Mouse (Mus musculus) urinary bladder, postnatal 36 days (tissue): ENCODE results near the gene Bri3.
A peak's percentile ranks its signal among the peaks of the same experiment; 100 is the strongest.

ENCODE experiments used
- DNase-seq, 2 experiments: peaks; one replicate each; pipeline ENCODE4 v3.0.0; 2022; ENCODE audit warnings: low spot score in 2 of 2, mixed read lengths in 1 of 2

Bri3 gene

DNA sequence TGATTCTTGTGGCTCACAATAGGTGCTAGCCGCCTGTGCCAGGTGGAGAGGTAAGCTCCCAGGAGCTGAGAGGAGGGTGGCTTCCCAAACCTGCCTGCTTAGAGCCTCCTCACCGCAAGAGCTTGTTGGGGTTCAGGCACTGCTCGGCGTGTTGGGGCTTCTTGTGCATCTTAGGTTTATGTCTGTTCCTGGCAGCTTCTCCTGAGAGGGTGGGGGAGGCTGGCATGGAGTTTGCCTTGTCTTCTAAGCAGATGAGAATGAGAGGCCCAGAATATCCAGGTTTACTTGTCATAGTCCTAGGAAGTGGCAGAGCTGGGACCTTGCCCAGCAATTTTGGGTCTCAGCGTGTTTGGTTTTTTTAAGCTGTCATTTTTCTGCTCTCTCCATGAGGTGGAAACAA, 17.6 kb downstream of the Bri3 start:
- no peak for DNase-seq

GRCm38 (mm10) chr5:144263082-144263481, 18.8 kb downstream of the Bri3 start:
- no peak for DNase-seq

GRCm38 (mm10) chr5:144263496-144263895, 19.3 kb downstream of the Bri3 start:
- DNase-seq = no peak

GRCm38 (mm10) chr5:144267535-144268241, 23.5 kb downstream of the Bri3 start:
- peak in 1 of 2 experiments; percentile 61 for DNase-seq

DNA sequence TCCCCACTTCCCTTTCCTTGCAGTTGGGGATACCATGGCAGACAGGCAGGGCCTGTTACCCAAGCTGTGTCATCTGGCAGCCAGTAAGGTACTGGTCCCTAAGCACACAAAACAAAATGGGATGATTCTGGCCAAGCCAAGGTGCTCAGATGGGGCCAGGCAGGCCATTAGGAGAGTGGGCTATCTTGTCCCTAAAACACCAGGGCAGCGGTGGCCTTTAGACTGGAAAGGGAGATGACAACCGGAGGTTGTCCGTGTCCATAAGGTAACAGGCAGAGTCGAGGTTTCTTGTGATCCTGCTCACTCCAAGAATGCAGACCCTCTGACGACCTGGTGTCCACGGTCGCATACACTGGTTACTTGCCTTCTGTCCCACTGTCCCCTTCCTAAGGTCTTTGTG, 25.7 kb downstream of the Bri3 start:
- no peak for DNase-seq

GRCm38 (mm10) chr5:144270420-144270819, 26.2 kb downstream of the Bri3 start:
- no peak for DNase-seq

- no peak for DNase-seq
Observed at GRCm38 (mm10) chr5:144271118-144271517, 26.9 kb downstream of the Bri3 start.

DNA sequence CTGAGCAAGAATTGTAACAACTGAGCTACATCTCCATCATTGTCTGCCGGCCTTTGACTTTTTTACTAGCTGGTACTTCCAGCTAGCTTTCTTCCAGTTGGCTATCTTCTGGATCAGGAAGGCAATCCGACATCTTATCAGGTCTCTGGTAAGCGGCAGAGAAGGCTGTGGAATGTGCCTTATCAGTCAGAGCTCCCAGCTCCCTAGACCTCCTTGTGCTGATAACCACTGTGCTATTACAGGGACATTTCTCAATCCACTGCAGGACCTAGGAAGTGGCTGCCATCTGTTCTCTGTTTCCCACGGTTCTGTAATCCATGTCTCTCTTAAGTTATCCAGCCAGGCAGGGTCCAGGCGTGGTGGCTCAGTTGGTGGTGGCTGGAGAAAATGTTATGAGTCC, 27.5 kb downstream of the Bri3 start:
- DNase-seq = no peak

DNA sequence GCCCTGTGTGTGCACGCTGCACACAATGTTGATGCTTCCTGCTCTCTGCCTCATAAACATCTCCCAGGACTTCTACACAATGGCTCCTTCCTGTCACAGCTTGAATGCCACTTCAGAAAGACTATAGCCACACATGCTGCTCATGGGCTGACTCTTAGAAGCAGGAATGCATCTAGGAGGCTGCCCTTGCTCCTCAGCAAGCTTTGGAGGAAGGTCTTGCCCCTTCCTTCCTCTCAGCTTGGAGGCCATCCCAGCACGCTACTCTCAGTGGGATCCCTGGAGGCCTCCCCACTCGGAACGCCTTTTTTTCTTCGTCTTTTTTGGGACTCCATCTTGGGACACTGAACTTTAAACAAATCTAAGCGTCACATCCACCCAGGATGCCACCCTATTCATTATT, 30.7 kb downstream of the Bri3 start:
- no peak for DNase-seq

DNA sequence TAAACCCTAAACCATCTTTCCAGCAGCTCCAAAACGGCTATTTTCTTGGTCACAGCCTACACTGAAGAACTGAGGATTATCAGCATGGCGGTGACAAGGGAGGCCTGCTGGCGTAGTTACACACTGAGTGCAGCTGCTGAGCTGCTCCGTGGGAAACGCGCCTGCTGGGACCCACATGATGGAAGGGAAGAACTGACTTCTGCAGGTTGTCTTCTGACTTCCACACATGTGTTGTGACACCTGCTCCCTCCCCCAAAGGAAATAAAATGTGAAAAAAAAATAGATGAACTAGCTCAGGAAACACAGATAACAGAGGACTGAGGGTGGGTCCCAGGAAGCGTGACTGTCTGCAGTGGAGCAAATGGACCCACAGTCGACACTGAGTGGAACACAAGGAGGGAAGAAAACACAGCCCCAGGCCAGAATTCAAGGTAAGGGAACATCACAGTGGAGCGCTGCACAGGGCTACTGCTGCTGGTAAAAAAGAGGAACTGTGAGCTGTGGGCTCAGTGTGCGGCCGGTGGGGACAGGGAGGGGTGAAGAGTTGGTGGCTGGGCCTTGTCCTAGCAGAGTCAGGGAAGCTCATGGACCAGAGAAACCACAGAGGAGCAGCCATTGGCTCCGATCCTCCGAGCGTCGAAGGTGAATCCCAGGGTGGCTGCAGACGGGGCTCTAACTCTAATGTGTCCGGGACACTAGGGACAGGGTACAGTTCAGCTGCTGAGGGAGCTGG, 32.8 kb downstream of the Bri3 start:
- DNase-seq = no peak

- no peak for DNase-seq
Observed at GRCm38 (mm10) chr5:144278374-144278960, 34.2 kb downstream of the Bri3 start.

GRCm38 (mm10) chr5:144279081-144279541, 34.9 kb downstream of the Bri3 start:
- no peak for DNase-seq

- DNase-seq = no peak
Observed at GRCm38 (mm10) chr5:144279926-144280325, 35.7 kb downstream of the Bri3 start.

DNA sequence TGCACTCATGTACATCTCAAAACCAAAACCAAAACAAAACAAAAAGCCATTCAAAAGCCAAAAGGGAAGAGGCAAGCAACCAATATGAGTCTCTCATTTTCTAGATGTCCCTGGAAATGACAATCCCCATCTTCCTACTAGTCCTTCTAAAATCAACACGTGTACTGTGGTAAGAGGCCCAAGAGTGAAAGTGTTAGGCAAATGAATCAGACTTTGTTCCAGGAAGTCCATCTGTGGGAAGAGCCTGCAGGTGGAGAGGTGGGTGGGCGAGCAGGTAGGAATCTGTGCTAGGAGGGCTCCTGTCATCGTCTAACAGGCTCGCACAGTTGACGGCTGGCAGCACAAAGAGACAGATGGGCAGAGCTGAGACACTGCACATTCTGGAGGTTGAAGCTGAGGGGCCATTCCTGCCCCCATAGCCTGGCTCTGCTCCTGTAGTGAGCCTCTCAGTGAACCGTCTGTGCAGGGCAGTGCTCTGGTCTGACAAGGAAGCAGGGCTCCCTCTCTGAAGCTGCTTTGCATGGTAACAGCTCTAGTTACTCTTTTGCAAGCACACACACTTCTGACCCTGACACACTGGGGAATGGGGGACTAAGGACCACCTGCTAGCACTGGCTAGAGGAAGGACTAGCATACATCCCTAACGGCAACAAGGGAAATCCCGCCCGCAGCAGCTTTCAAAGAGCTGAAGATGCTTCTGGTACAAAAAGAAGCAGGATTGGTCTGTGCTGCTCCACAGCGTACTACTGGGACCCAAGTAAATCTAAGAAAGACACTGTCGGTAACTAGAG, 38.4 kb downstream of the Bri3 start:
- no peak for DNase-seq

- no peak for DNase-seq
Observed at GRCm38 (mm10) chr5:144283551-144284031, 39.4 kb downstream of the Bri3 start.

- no peak for DNase-seq
Observed at GRCm38 (mm10) chr5:144284599-144284998, 40.4 kb downstream of the Bri3 start.

DNA sequence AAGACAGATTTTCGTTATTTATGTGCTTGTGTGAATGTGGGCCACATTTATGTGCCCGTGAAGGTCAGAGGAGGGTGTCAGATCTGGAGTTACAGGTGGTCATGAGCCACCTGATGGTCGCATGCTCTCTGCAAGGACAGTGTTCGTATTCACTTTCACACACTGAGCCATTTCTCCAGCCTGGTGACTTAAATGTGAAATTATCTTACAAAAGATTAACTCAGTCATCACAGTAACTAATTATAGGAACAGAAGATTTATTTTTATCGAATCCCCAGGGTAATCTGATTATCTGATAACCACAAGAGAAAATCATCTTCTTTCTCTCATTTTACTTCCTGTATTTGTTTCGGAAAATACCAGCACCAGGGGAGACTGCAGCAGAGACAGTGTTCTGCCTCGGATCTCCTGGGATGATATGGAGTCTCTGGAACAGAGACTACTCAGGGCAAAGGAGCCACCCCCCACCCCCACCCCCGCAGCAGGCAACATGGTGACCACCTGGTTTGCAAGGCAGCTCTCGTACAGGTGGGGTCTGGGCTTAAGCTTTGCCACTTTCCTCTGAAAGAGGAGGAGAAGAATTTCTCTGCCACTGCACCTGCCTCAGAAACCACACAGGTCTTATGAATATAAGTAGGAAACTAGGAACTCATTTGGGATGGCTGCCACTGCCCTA, 42.5 kb downstream of the Bri3 start:
- no peak for DNase-seq

- DNase-seq = no peak
Observed at GRCm38 (mm10) chr5:144287267-144287820, 43.1 kb downstream of the Bri3 start.

DNA sequence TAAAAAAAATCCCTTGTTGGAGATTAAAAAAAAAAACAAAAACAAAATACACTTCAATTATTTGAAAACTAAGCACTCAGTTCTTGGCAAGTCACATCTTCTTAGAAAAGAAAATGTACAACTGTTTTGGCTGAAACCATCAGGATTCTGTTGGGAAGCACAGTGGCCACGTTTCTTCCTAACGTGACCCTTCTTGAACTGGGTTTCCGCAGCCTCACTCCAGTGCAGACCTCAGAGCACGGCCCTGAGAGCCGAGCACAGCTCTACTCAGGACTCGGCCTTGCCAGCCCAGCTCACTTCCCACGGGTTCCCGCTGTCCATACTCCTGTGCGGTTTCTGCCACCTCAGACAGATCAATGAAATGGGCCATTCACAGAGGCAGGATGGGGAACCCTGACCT, 44.2 kb downstream of the Bri3 start:
- no peak for DNase-seq

- no peak for DNase-seq
Observed at GRCm38 (mm10) chr5:144289769-144290440, 45.7 kb downstream of the Bri3 start.
